Mouse (Mus musculus) urinary bladder, postnatal 4 days (tissue): ENCODE results near the gene Wdr63.

ENCODE experiments used
- DNase-seq, 2 experiments: peaks; one replicate each; pipeline ENCODE4 v3.0.0; 2021 to 2022; ENCODE audit warnings: low spot score in 2 of 2

Gene Wdr63

GRCm38 (mm10) chr3:146053873-146054272 is 54.1 kb downstream of the Wdr63 start:
- peak in 1 of 2 experiments; percentile 34 for DNase-seq

- DNase-seq, result peak in 1 of 2 experiments; percentile 33
These were observed 54.7 kb downstream of the Wdr63 start for GRCm38 (mm10) chr3:146053082-146053814.

DNA sequence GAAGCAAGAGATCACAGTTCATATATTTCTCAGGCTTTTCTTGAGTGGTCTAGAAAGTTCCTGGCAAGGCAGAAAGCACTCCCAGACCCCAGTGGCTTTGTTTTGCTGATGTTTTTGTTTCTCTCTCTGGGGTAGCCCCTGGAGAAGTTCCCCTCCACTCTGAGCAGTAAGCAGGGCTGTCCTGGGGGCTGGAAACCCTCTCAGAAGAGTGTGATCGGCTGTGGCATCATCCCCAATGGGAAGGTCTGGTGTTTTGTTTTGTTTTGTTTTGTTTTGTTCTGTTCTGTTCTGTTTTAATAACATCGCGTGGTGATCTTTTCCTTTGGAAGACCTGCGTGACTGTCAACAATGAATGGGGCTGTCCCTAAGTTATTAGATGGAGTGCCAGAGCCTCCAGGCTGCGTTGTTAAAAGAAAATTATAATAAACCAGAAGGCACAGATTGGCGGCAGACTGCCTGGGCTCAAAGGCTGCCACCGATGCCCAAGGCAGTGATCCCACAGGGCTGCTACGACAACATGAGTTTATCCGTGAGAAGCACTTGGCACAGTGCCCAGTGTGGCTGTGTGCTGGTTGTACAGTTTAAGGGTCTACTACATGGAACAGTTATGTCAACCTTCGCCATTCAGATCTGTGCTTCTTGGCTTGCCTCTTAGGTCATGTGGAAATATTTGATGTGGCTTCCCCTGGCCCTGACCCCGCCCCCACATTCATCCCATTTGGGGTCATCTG is 56.5 kb downstream of the Wdr63 start:
- peak in 1 of 2 experiments; percentile 65 for DNase-seq

GRCm38 (mm10) chr3:146049951-146050350 is 58.0 kb downstream of the Wdr63 start:
- no peak for DNase-seq

GRCm38 (mm10) chr3:146047704-146048207 is 60.2 kb downstream of the Wdr63 start:
- peak in 1 of 2 experiments; percentile 47 for DNase-seq

DNA sequence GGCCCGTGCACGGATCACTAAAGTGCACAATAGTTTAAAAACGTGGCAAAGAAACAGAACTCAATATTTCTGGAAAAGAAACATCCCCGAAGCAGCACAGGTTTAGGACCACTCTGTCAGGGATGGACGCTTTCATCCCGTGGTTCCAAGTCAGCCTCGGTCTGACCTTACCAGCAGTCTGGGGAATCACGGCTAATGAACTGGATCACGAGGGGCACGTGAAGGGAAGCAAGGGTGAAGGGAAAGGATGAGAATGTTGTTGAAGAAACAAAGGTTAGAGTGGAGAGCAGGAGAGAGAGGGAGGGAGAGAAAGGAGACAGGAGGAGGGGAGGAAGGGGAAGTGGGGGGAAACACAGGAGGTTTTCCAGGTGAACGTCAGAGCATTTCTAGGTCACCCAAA is 61.9 kb downstream of the Wdr63 start:
- DNase-seq, result no peak

DNA sequence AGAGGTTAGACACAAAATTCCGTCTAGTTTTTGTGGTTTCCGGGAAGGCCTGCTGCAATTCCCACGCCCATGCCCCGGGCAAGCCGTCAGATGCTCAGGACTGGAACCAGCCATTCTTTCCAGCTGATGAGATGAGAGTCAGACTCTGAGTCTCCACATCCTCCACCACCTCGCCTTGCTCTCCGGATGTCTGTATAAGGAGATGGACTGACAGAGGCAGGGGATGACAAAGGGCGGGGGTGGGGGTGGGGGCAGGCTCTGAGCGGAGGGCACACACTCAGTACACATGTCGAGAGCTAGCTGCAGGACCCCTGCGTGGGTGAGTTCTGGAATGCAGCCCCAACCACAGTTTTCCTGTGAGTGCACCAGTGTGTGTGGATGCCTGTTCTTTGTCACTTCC is 63.0 kb downstream of the Wdr63 start:
- DNase-seq, result no peak

DNA sequence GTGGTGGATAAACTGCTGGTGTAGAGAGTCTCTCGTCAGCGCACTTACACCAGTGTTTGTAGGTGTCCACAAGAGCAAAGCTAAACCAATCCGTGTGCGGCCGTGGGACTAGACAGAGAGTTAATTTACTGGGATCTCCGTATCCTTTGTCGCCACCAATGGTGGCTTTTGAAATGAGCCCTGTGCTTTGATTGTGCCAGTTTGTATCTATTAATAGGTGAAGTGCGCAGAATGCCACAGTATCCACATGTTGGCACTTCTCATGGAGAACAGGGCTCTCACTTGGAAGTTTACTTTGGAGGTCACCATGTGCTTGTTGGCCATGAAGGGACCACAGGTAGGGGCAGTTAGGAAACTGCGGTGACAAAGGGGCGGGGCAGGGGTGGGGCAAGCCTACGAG is 66.5 kb downstream of the Wdr63 start:
- no peak for DNase-seq

- DNase-seq, result no peak
These were observed 68.6 kb downstream of the Wdr63 start for GRCm38 (mm10) chr3:146039132-146039903.

DNA sequence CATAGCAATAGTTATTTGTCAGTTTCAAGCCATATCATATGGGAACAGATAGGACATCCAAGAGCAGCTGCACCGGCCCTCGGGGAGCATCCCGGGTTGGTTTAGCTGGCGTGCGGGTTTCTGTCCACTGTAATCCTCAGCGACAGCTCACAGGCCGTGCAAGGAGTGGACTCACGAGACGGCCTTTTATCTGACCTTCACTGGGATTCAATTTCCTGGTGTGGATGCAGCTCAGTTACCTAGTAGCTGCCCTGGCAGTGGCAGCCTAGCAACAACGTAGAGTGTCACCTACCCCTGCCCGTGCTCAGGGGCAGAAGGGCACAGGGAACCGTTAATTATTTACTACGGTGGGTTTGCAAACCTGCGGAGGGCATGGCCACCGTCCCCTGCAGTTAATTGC is 70.0 kb downstream of the Wdr63 start:
- no peak for DNase-seq

DNA sequence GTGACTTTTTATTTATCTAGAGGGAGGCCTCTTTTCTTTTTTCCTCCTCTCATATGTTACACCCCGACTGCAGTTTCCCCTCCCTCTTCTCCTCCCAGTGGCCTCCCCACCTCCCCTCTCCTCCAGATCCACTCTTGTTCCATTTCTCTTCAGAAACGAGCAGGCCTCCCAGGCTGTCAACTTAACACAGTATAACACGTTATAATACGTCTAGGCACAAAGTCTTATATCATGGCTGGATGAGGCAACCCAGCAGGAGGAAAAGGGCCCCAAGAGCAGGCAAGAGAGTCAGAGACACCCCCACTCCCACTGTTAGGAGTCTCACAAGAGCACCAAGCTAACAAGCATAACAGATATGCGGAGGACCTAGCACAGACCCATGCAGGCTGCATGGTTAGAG is 75.0 kb downstream of the Wdr63 start:
- no peak for DNase-seq

- DNase-seq, result no peak
These were observed 77.6 kb downstream of the Wdr63 start for GRCm38 (mm10) chr3:146030255-146030836.

DNA sequence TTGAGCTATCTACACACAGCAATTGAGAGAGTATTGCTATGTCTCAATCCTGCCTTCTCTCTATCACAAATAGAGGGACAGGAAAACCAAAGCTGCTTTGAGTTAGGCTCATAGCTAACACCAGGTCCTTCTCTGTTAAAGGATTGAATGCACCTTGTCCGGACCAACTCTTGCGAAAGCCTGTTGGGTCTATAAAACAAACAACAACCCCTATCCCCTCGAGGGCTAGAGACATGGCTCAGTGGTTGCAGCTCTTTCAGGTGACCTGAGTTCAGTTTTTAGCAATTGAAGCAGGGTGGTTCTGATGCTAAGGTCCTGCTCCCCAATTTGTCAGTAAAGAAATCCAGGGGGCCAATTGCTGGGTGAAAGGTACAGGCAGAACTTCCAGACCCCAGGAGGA is 78.7 kb downstream of the Wdr63 start:
- DNase-seq, result no peak

DNA sequence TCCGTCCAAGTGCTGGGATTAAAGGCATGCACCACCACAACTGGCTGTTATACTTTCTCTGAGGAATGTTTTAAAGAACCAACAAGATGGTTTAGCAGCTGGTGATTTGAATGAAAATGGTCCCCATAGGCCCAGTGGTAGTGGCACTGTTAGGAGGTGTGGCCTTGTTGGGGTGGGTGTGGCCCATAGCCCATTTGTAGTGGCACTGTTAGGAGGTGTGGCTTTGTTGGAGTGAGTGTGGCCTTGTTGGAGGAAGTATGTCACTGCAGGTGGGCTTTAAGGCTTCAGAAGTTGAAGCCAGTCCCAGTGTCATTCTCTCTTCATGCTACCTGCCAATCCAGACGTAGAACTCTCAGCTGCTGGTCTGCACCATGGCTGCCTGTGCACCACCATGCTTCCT is 79.5 kb downstream of the Wdr63 start:
- DNase-seq, result no peak

- DNase-seq, result no peak
These were observed 80.8 kb downstream of the Wdr63 start for GRCm38 (mm10) chr3:146027116-146027515.

- no peak for DNase-seq
These were observed 82.4 kb downstream of the Wdr63 start for GRCm38 (mm10) chr3:146025499-146025898.

DNA sequence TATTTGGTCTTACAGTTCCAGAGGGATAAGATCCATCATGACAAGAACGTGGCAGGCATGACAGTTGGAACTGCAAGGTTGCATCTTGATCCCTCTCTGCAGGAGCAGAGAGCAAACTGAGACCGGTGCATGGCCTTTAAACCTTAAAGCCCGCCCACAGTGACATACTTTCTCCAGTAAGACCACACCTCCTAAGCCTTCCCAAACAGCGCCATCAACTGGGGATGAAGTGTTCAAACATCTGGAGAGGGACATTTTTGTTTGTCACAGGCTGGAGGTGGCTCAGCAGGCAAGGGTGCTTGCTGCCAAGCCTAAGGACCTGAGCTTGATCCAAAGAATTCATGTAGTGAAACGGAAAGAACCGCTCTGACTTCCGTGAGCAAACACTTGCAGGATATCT is 83.2 kb downstream of the Wdr63 start:
- DNase-seq, result no peak

- no peak for DNase-seq
These were observed 85.7 kb downstream of the Wdr63 start for GRCm38 (mm10) chr3:146022232-146022631.

DNA sequence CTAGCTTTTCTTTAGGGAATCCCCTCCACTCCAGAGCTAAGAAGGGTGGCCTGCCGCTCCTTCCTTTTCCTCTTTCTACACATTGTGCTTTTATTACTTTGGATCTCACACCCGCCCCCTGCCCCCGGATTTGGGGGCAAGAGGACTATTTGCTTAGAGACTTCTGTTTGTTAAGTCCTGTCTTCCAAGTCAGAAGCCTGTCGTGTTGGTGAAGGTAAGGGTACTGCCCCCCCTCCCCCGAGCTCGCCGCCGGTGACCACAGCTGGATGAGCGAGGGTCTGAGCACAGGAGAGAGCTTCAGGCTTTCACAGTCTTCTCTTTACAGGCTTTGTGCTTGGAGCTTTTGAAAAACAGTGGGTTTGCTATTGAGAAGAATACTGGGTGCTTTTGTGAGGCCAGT is 90.4 kb downstream of the Wdr63 start:
- no peak for DNase-seq

GRCm38 (mm10) chr3:146016979-146017378 is 91.0 kb downstream of the Wdr63 start:
- no peak for DNase-seq

- no peak for DNase-seq
These were observed 93.6 kb downstream of the Wdr63 start for GRCm38 (mm10) chr3:146014321-146014720.

DNA sequence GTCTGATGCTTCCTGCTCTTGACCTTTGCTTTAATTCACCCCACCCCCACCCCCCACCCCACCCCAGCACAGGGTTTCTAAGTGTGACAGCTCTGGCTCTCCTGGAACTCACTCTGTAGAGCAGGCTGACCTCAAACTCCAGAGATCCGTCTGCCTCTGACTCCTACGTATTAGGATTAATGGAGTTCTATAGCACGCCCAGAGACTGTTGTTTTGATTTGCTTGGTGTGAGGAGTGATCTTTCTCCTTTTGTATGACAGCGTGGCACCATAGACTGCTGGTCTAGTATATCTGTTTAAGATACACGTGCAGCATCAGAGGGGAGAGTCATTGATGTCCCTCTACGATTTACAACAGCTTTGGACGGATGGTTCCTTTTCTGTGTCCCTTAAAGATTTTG is 94.4 kb downstream of the Wdr63 start:
- DNase-seq, result no peak
